Mouse (Mus musculus) CH12.LX (cell line): ENCODE measurements at regions not wholly inside any gene's neighbourhood (a gene's known extent, or its start where the extent isn't known, plus 50 kb on each side); places are given as distances from the start of the nearest gene placed in this dataset.

ENCODE experiments used
- CTCF ChIP-seq, 2 experiments: IDR thresholded peaks in 1 of 2; conservative IDR thresholded peaks in 1 of 2; 2 replicates each; pipeline ENCODE4 v1.5.1; 2011 to 2012; ENCODE audit warnings: low read depth in 2 of 2, low read length in 2 of 2, improper control_type of control experiment in 1 of 2, inconsistent platforms in 1 of 2, mild to moderate bottlenecking in 1 of 2, moderate library complexity in 1 of 2
- E2F4 ChIP-seq: IDR thresholded peaks from 2 replicates; pipeline ENCODE4 v1.6.1; 2011; ENCODE audit warnings: low read depth, low read length, improper control_type of control experiment; ENCODE audit not compliant: insufficient replicate concordance
- MAFK ChIP-seq: IDR thresholded peaks from 2 replicates; pipeline ENCODE4 v1.6.1; 2011; ENCODE audit warnings: low read length, improper control_type of control experiment; ENCODE audit not compliant: insufficient replicate concordance
- NRF1 ChIP-seq: IDR thresholded peaks from 2 replicates; pipeline ENCODE4 v1.6.1; 2014; ENCODE audit warnings: low read depth, mild to moderate bottlenecking, inconsistent platforms, low read length, improper control_type of control experiment, moderate library complexity
- POLR2A ChIP-seq: IDR thresholded peaks from 2 replicates; pipeline ENCODE4 v1.6.1; 2011; ENCODE audit warnings: low read depth, mild to moderate bottlenecking, improper control_type of control experiment, low read length
- SMC3 ChIP-seq: IDR thresholded peaks from 2 replicates; pipeline ENCODE4 v1.6.1; 2011; ENCODE audit warnings: low read depth, low read length, improper control_type of control experiment
- TBP ChIP-seq: conservative IDR thresholded peaks from 2 replicates; pipeline ENCODE4 v1.6.1; 2011; ENCODE audit warnings: low read depth, low read length, improper control_type of control experiment
- TCF12 ChIP-seq: IDR thresholded peaks from 2 replicates; pipeline ENCODE4 v1.6.1; 2014; ENCODE audit warnings: low read depth, mild to moderate bottlenecking, inconsistent platforms, low read length, improper control_type of control experiment
- USF1 ChIP-seq: IDR thresholded peaks from 2 replicates; pipeline ENCODE4 v1.6.1; 2014; ENCODE audit warnings: low read depth, mild to moderate bottlenecking, inconsistent platforms, low read length, improper control_type of control experiment

- no peak for TF ChIP-seq TBP
- TF ChIP-seq CTCF (conservative IDR thresholded peaks at IDR 0.05 in 1 of 2, IDR thresholded peaks at IDR 0.05 in 1 of 2; ENCODE audit: low read depth in 2 of 2, low read length in 2 of 2): no peak
- no peak for TF ChIP-seq NRF1
- no peak for TF ChIP-seq SMC3
- no peak for TF ChIP-seq TCF12
- no peak for TF ChIP-seq USF1
- TF ChIP-seq MAFK: no peak
- TF ChIP-seq E2F4: no peak
- no peak for TF ChIP-seq POLR2A
Observed at GRCm38 (mm10) chr2:93096078-93096729, 50.2 kb upstream of the Prdm11 start.
